8 mouse cellular contexts compared by ENCODE assay signal in the genomic region with DNA sequence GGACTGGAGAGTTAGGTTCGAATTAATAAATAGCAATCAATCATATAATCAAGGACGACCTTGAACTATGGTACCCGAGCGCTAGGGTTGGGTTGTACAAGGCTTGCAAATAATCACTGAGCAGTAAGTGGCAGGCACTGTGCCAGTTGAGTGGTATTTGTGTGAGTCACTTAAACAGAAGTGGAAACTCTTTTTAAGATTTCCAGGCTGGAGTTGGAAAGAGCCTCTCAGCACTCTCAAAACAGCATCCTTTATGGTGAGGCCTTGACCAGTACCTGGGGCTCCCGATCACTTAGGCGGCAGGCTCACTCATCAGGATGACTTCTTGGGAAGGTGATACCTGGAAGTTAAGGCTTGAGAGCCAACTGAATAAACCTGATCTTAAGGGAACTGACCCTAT. TPM values are rescaled to one million over a fixed set of nuclear protein-coding genes. Genes with fewer than 3 reads are reported as not detected.
DNase-seq lines count a peak whose midpoint lies in the region; ATAC-seq lines count a peak whose summit lies in the region.

No protein-coding gene starts in this region.

- WGBS in heart, embryonic 15.5 days, result 30% methylated on average over 6 of the region's 6 CpGs
- WGBS in limb, embryonic 12.5 days, result 33% methylated on average over 6 of the region's 6 CpGs
- WGBS in midbrain, embryonic 16.5 days, result 57% methylated on average over 6 of the region's 6 CpGs

- peak; percentile 30 for DNase-seq in right cerebral cortex, adult 18-20 months
- DNase-seq in right cerebral cortex, postnatal 36 days (ENCODE audit: low spot score in 2 of 2), result no peak
- DNase-seq in adrenal gland, postnatal 36 days, result peak; percentile 84 to 86
- DNase-seq in thymus, postnatal 0 days (ENCODE audit: low spot score), result no peak

- H3K9me3 ChIP-seq in heart, embryonic 15.5 days (replicated peaks), result no peaks in the 10 kb centered on the region
- H3K9me3 ChIP-seq in limb, embryonic 12.5 days, result no peaks in the 10 kb centered on the region
- no peaks in the 10 kb centered on the region for H3K9me3 ChIP-seq in midbrain, embryonic 16.5 days (replicated peaks; ENCODE audit: control insufficient read depth, low read length, poor library complexity, severe bottlenecking)

- peaks cover 66% of the 10 kb centered on the region for H3K4me1 ChIP-seq in heart, embryonic 15.5 days (replicated peaks)
- peaks cover 54% of the 10 kb centered on the region for H3K4me1 ChIP-seq in limb, embryonic 12.5 days (replicated peaks)
- H3K4me1 ChIP-seq in midbrain, embryonic 16.5 days (ENCODE audit: control insufficient read depth, insufficient read depth, low read length), result peaks cover 29% of the 10 kb centered on the region

- no peaks in the 10 kb centered on the region for H3K27me3 ChIP-seq in heart, embryonic 15.5 days
- H3K27me3 ChIP-seq in limb, embryonic 12.5 days, result no peaks in the 10 kb centered on the region
- no peaks in the 10 kb centered on the region for H3K27me3 ChIP-seq in midbrain, embryonic 16.5 days (ENCODE audit: control insufficient read depth, insufficient read depth, low read depth, low read length)

- peak overlapping the region; percentile 95 for H3K4me3 ChIP-seq in heart, embryonic 15.5 days
- H3K4me3 ChIP-seq in limb, embryonic 12.5 days (replicated peaks), result peak overlapping the region; percentile 100
- H3K4me3 ChIP-seq in midbrain, embryonic 16.5 days (ENCODE audit: low read depth, low read length), result peak overlapping the region; percentile 70

- peak overlapping the region; percentile 79 for H3K4me2 ChIP-seq in heart, embryonic 15.5 days
- H3K4me2 ChIP-seq in limb, embryonic 12.5 days, result peak overlapping the region; percentile 83
- H3K4me2 ChIP-seq in midbrain, embryonic 16.5 days (ENCODE audit: low read length), result peak overlapping the region; percentile 79

- peaks cover 30% of the 10 kb centered on the region for H3K36me3 ChIP-seq in heart, embryonic 15.5 days
- peaks cover 53% of the 10 kb centered on the region for H3K36me3 ChIP-seq in limb, embryonic 12.5 days
- H3K36me3 ChIP-seq in midbrain, embryonic 16.5 days (ENCODE audit: control insufficient read depth, insufficient read depth, low read length), result peaks cover 30% of the 10 kb centered on the region

- peak overlapping the region; percentile 99 for H3K27ac ChIP-seq in heart, embryonic 15.5 days
- H3K27ac ChIP-seq in limb, embryonic 12.5 days, result peak overlapping the region; percentile 93
- peak overlapping the region; percentile 97 for H3K27ac ChIP-seq in midbrain, embryonic 16.5 days (ENCODE audit: low read length)

- H3K9ac ChIP-seq in heart, embryonic 15.5 days, result peak overlapping the region; percentile 69
- H3K9ac ChIP-seq in limb, embryonic 12.5 days (replicated peaks), result peak overlapping the region; percentile 63
- peak overlapping the region; percentile 79 for H3K9ac ChIP-seq in midbrain, embryonic 16.5 days (ENCODE audit: low read depth, low read length)

- ATAC-seq in heart, embryonic 15.5 days (replicated peaks; ENCODE audit: insufficient number of reproducible peaks, insufficient read depth, low FRiP score, low read depth), result no peak
- no peak for ATAC-seq in limb, embryonic 12.5 days (ENCODE audit: insufficient number of reproducible peaks, insufficient read depth, low FRiP score, low TSS enrichment, low read depth)
- no peak for ATAC-seq in midbrain, embryonic 16.5 days
- ATAC-seq in erythroid progenitor cell, adult 5-6 weeks (replicated peaks; ENCODE audit: low FRiP score, poor library complexity, severe bottlenecking), result no peak

RNA-seq across cellular contexts. Expression of gene Atf4, which starts 0.8 kb away (rescaled TPM):
- 100 to 1,000 TPM; 263 to 281 TPM for total RNA-seq in adrenal gland, postnatal 36 days (2021)
- polyA plus RNA-seq in heart, embryonic 15.5 days (2015; fragmentation: Nextera tagmentation; extraction: Ambion mirVana), result 71.5 and 81.8 TPM in 2 replicates
- polyA plus RNA-seq in limb, embryonic 12.5 days (2016; fragmentation: Nextera tagmentation; extraction: Ambion mirVana), result 112 TPM in 2 replicates
- 125 and 131 TPM in 2 replicates for polyA plus RNA-seq in midbrain, embryonic 16.5 days (2015; fragmentation: Nextera tagmentation; extraction: Ambion mirVana)
- polyA plus RNA-seq in thymus, postnatal 0 days (2015; fragmentation: Nextera tagmentation; extraction: Ambion mirVana), result 103 and 106 TPM in 2 replicates
- 287 and 355 TPM in 2 replicates for total RNA-seq in erythroid progenitor cell, adult 5-6 weeks (2015; ENCODE audit: low replicate concordance)
- 402 and 410 TPM in 2 replicates for total RNA-seq in erythroid progenitor cell, adult 5-6 weeks (2017; ENCODE audit: low replicate concordance)

RNA-seq across cellular contexts. Expression of gene Rps19bp1, which starts 9.9 kb away (rescaled TPM):
- total RNA-seq in adrenal gland, postnatal 36 days (2021), result 10 to 100 TPM; 41.4 to 46.9 TPM
- 33.8 and 35.9 TPM in 2 replicates for polyA plus RNA-seq in heart, embryonic 15.5 days (2015; fragmentation: Nextera tagmentation; extraction: Ambion mirVana)
- polyA plus RNA-seq in limb, embryonic 12.5 days (2016; fragmentation: Nextera tagmentation; extraction: Ambion mirVana), result 65.0 and 70.1 TPM in 2 replicates
- polyA plus RNA-seq in midbrain, embryonic 16.5 days (2015; fragmentation: Nextera tagmentation; extraction: Ambion mirVana), result 74.9 and 79.6 TPM in 2 replicates
- polyA plus RNA-seq in thymus, postnatal 0 days (2015; fragmentation: Nextera tagmentation; extraction: Ambion mirVana), result 56.7 and 58.4 TPM in 2 replicates
- 13.8 and 15.5 TPM in 2 replicates for total RNA-seq in erythroid progenitor cell, adult 5-6 weeks (2015; ENCODE audit: low replicate concordance)
- 3.8 and 11.3 TPM in 2 replicates for total RNA-seq in erythroid progenitor cell, adult 5-6 weeks (2017; ENCODE audit: low replicate concordance)

RNA-seq across cellular contexts. Expression of gene AC140267.1, which starts 18.6 kb away (rescaled TPM):
- 10 to 100 TPM; 13.7 to 16.1 TPM for total RNA-seq in adrenal gland, postnatal 36 days (2021)
- polyA plus RNA-seq in heart, embryonic 15.5 days (2015; fragmentation: Nextera tagmentation; extraction: Ambion mirVana), result not detected in 2 replicates
- polyA plus RNA-seq in limb, embryonic 12.5 days (2016; fragmentation: Nextera tagmentation; extraction: Ambion mirVana), result 7.0 TPM in 1 of 2 replicates, not detected in the other
- polyA plus RNA-seq in midbrain, embryonic 16.5 days (2015; fragmentation: Nextera tagmentation; extraction: Ambion mirVana), result 5.5 TPM in 1 of 2 replicates, not detected in the other
- polyA plus RNA-seq in thymus, postnatal 0 days (2015; fragmentation: Nextera tagmentation; extraction: Ambion mirVana), result not detected in 2 replicates
- 43.2 TPM in 1 of 2 replicates, not detected in the other for total RNA-seq in erythroid progenitor cell, adult 5-6 weeks (2015; ENCODE audit: low replicate concordance)
- total RNA-seq in erythroid progenitor cell, adult 5-6 weeks (2017; ENCODE audit: low replicate concordance), result not detected in 2 replicates

RNA-seq across cellular contexts. Expression of gene Mief1, which starts 20.4 kb away (rescaled TPM):
- 10 to 100 TPM; 44.7 to 49.2 TPM for total RNA-seq in adrenal gland, postnatal 36 days (2021)
- 21.1 and 26.8 TPM in 2 replicates for polyA plus RNA-seq in heart, embryonic 15.5 days (2015; fragmentation: Nextera tagmentation; extraction: Ambion mirVana)
- polyA plus RNA-seq in limb, embryonic 12.5 days (2016; fragmentation: Nextera tagmentation; extraction: Ambion mirVana), result 38.0 and 41.6 TPM in 2 replicates
- 35.2 and 37.4 TPM in 2 replicates for polyA plus RNA-seq in midbrain, embryonic 16.5 days (2015; fragmentation: Nextera tagmentation; extraction: Ambion mirVana)
- polyA plus RNA-seq in thymus, postnatal 0 days (2015; fragmentation: Nextera tagmentation; extraction: Ambion mirVana), result 25.3 and 27.7 TPM in 2 replicates
- 15.5 and 18.9 TPM in 2 replicates for total RNA-seq in erythroid progenitor cell, adult 5-6 weeks (2015; ENCODE audit: low replicate concordance)
- total RNA-seq in erythroid progenitor cell, adult 5-6 weeks (2017; ENCODE audit: low replicate concordance), result 18.1 and 23.0 TPM in 2 replicates

RNA-seq across cellular contexts. Expression of gene Cacna1i, which starts 32.8 kb away (rescaled TPM):
- total RNA-seq in adrenal gland, postnatal 36 days (2021), result under 1 TPM; 0.30 to 0.63 TPM
- not detected in 2 replicates for polyA plus RNA-seq in heart, embryonic 15.5 days (2015; fragmentation: Nextera tagmentation; extraction: Ambion mirVana)
- not detected in 2 replicates for polyA plus RNA-seq in limb, embryonic 12.5 days (2016; fragmentation: Nextera tagmentation; extraction: Ambion mirVana)
- polyA plus RNA-seq in midbrain, embryonic 16.5 days (2015; fragmentation: Nextera tagmentation; extraction: Ambion mirVana), result 1.0 and 1.4 TPM in 2 replicates
- 0.01 and 0.03 TPM in 2 replicates for polyA plus RNA-seq in thymus, postnatal 0 days (2015; fragmentation: Nextera tagmentation; extraction: Ambion mirVana)
- not detected in 2 replicates for total RNA-seq in erythroid progenitor cell, adult 5-6 weeks (2015; ENCODE audit: low replicate concordance)
- total RNA-seq in erythroid progenitor cell, adult 5-6 weeks (2017; ENCODE audit: low replicate concordance), result not detected in 2 replicates

Comparison
In these comparisons a context has a peak if more than half of its experiments do, and no peak if none do; other contexts are left out.
1. DNase-seq: peak in right cerebral cortex, adult 18-20 months (single experiment) and adrenal gland, postnatal 36 days (2 of 2); none in right cerebral cortex, postnatal 36 days (0 of 2) and thymus, postnatal 0 days (single experiment).
2. Peak in every context shown above with its lines, with median percentiles within 50 percentile points of each other: H3K27ac ChIP-seq, H3K4me2 ChIP-seq, H3K4me3 ChIP-seq and H3K9ac ChIP-seq.